Mouse (Mus musculus) spleen, adult 2 months (tissue): ENCODE data around the gene Rab43. TPM values are rescaled to one million over a fixed set of nuclear protein-coding genes. Genes with fewer than 3 reads are reported as not detected.

Experiments
- DNase-seq, 2 experiments: peaks; one replicate each; pipeline versions ENCODE4 v3.0.0 to v3.0.0-alpha.2; 2012 to 2021; ENCODE audit warnings: low spot score in 2 of 2, low read depth in 1 of 2
- H3K27ac ChIP-seq: fragments of 200-500 bp; 2 replicates; pipeline ENCODE4 v1.5.1; 2012; ENCODE audit warnings: low read length, inconsistent platforms; ENCODE audit not compliant: insufficient read depth
- H3K27me3 ChIP-seq: fragments of 200-500 bp; 2 replicates; pipeline ENCODE4 v1.6.1; 2012; ENCODE audit warnings: mild to moderate bottlenecking, moderate library complexity, low read length, inconsistent platforms; ENCODE audit not compliant: control insufficient read depth, insufficient read depth
- H3K36me3 ChIP-seq: fragments of 200-500 bp; 2 replicates; pipeline ENCODE4 v1.6.1; 2012; ENCODE audit warnings: mild to moderate bottlenecking, low read length, inconsistent platforms; ENCODE audit not compliant: control insufficient read depth, insufficient read depth
- H3K4me1 ChIP-seq: fragments of 200-500 bp; 2 replicates; pipeline ENCODE4 v1.6.1; 2011; ENCODE audit warnings: inconsistent platforms; ENCODE audit not compliant: control insufficient read depth, insufficient read depth, insufficient read length
- H3K4me3 ChIP-seq: fragments of 200-500 bp; 2 replicates; pipeline ENCODE4 v1.5.1; 2011; ENCODE audit warnings: mild to moderate bottlenecking, inconsistent platforms; ENCODE audit not compliant: insufficient read depth, insufficient read length; ENCODE audit errors: extremely low read depth
- CTCF ChIP-seq: fragments of 200-500 bp; IDR thresholded peaks from 2 replicates; pipeline ENCODE4 v1.5.1; 2011; ENCODE audit warnings: mild to moderate bottlenecking, inconsistent platforms; ENCODE audit not compliant: insufficient read depth, insufficient read length, insufficient replicate concordance; ENCODE audit errors: extremely low read depth
- POLR2A ChIP-seq: fragments of 200-500 bp; IDR thresholded peaks from 2 replicates; pipeline ENCODE4 v1.6.1; 2011; ENCODE audit warnings: low read depth, low read length, inconsistent platforms
- WGBS: fragments of 180-500 bp; shearing (Covaris S2); methylation state at CpG from one replicate; pipeline ENCODE4 v1.1.7; 2018; 5-methylcytosine and 5-hydroxymethylcytosine counted together
- polyA plus RNA-seq: library from polyadenylated mRNA; depleted of rRNA; stranded (reverse); fragments of >200 nt; gene quantifications from 2 replicates; pipeline ENCODE4 v1.2.3, GENCODE M21; 2012

The Rab43 gene
- polyA plus RNA-seq, 1 experiment = 102 TPM

DNA sequence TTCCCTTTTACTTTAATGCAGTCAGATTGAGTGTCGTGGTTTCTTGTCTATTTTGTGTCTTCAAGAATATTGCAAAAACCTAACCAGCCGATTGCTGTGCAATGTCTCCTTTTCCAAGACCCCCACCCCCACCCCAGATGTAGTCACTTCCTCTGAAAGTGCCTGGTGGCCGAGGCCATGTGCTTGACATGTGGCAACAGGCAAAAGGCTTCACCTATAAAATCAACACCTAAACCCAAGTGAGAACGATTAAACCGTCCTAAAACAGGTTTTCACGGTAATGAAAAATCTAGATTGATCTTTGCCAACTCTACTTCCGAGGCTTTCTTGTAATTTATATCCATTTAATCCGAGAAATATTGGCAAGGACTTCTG lies 37.8 kb upstream of the Rab43 start:
- peak overlapping the region; percentile 98 for H3K27ac ChIP-seq

DNA sequence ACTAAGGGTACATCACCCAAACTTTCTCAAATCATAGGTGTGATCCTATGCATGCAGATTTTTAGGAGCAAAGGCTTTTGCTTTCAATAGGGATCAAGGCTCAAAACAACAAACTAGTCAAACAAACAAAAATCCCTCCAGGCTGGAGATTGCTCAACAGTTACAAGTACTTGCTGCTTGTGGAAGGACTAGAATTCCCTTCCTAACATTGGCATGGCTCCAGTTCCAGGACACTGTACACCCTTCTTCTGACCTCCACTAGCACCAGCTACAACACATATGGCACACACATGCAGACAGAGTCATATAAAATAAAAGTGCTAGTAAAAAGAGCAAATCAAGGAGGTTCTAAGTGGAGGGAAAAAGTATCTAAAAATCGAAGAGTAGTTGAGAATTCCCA lies 34.8 kb upstream of the Rab43 start:
- no peak for DNase-seq
- no peak overlapping the region for H3K4me3 ChIP-seq

More for the DNA sequence above, 37.8 kb upstream of the Rab43 start:
- no peak for TF ChIP-seq POLR2A
- no peak for TF ChIP-seq CTCF
- peaks cover 15% of the 10 kb centered on the region for H3K36me3 ChIP-seq
- peak overlapping the region; percentile 96 for H3K4me3 ChIP-seq
- WGBS = 0% methylated on average over 8 of the region's 8 CpGs
- H3K27me3 ChIP-seq = no peaks in the 10 kb centered on the region
- H3K4me1 ChIP-seq = peaks cover 3% of the 10 kb centered on the region
- peak in 1 of 2 experiments; percentile 21 for DNase-seq

DNA sequence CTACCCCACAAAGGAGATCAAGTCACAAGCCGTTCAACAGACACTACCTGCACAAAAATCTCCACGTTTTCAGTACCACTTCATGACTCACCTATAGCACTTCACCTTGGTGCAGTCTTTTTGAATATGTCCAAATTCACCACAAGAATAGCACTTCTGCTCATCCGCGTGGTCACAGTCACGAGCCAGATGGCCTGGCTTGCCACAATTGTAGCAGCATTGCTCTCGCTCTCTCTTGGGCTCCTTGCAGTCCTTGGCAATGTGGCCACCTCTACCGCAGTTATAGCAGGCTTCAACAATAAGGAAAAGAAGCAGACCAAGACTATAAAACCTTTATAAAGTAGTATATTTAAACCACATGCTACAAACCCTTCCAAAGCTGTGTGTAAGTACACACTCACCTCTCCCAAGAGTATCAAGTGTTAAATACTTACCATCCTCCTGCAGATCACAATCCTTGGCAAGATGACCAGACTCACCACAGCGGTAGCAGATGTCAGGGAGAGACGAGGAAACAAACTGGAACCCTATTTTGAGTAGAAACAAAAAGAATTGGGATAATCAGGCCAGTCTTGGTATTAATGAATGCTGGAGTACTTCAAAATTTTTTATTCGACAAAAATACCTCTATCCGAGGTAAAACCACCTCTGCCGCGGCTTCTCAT lies 33.2 kb upstream of the Rab43 start:
- TF ChIP-seq CTCF = no peak
- no peak for TF ChIP-seq POLR2A
- H3K4me1 ChIP-seq = peaks cover 3% of the 10 kb centered on the region
- 93% methylated on average over 13 of the region's 13 CpGs for WGBS
- no peak overlapping the region for H3K4me3 ChIP-seq
- no peak for DNase-seq
- peaks cover 36% of the 10 kb centered on the region for H3K36me3 ChIP-seq
- H3K27me3 ChIP-seq = no peaks in the 10 kb centered on the region
- no peak overlapping the region for H3K27ac ChIP-seq

More for the DNA sequence above, 34.8 kb upstream of the Rab43 start:
- H3K27me3 ChIP-seq = no peaks in the 10 kb centered on the region
- WGBS = 35% methylated on average over 1 of the region's 1 CpGs
- no peak overlapping the region for H3K27ac ChIP-seq
- peaks cover 3% of the 10 kb centered on the region for H3K4me1 ChIP-seq
- peaks cover 35% of the 10 kb centered on the region for H3K36me3 ChIP-seq
- TF ChIP-seq POLR2A (no peak), CTCF (no peak)

DNA sequence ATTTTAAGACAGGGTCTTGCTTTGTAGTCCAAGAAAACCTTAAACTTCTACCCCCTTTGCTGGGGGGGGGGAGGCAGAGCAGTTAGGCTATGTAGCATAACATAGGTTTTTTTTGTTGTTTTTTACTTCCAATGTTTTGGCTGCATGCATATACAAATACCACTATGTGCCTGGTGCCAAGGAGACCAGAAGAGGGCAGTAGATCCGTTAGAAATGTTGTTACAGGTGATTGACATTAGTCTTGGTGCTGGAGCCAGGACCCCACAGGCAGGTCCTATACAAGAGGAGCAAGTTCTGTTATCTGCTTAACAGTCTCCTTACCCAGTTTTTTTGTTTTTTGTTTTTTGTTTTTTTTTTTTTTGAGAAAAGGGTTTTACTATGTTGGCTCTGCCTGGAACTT lies 30.3 kb upstream of the Rab43 start:
- Histone ChIP-seq H3K4me1 (peaks cover 5% of the 10 kb centered on the region), H3K27ac (no peak overlapping the region), H3K27me3 (no peaks in the 10 kb centered on the region), H3K36me3 (peaks cover 30% of the 10 kb centered on the region), H3K4me3 (no peak overlapping the region)
- peak in 1 of 2 experiments; percentile 21 for DNase-seq
- TF ChIP-seq POLR2A (no peak), CTCF (no peak)
- WGBS = 43% methylated on average over 1 of the region's 1 CpGs

DNA sequence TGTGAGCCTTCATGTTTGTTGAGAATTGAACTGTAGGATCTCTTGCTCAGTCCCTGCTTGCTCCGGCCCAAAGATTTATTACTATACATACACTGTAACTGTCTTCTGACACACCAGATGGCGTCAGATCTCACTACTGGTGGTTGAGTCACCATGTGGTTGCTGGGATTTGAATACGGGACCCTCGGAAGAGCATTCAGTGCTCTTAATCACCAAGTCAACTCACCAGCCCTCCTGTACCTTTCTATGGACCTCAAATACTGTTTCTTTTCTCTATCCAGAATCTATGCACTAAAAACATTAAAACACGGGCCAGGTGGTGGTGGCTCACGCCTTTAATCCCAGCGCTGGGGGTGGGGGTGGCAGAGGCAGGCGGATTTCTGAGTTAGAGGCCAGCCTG lies 29.7 kb upstream of the Rab43 start:
- Histone ChIP-seq H3K4me1 (peaks cover 7% of the 10 kb centered on the region), H3K27ac (no peak overlapping the region), H3K27me3 (no peaks in the 10 kb centered on the region), H3K36me3 (peaks cover 30% of the 10 kb centered on the region), H3K4me3 (no peak overlapping the region)
- TF ChIP-seq POLR2A (no peak), CTCF (no peak)
- DNase-seq = no peak
- WGBS = 87% methylated on average over 8 of the region's 8 CpGs

DNA sequence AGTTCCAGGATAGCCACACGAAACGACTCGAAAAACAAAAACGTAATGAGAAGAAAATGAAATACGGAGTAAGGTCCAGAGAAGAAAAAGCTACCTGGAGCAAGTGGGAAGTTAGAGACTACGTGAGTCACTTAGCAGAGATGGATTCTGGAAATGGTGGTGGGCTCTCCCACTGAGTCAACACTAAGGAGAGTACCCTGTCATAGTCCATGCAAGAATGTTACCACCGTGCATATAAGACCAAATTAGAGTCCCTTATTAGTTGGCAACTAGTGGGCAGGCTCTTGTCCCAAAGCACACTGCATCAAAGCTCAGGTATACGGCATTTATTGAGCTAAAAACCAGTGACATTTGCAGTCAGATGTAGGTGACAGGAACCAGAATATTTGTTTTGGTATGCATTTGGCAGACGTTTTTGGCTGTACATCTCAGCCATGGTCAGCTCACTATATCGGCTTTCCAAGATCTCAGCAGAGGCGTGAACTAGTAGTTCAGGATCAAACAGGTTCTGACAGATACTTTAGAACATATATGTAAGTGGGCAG lies 27.9 kb upstream of the Rab43 start:
- no peak overlapping the region for H3K4me3 ChIP-seq
- no peak overlapping the region for H3K27ac ChIP-seq
- DNase-seq = no peak
- H3K27me3 ChIP-seq = no peaks in the 10 kb centered on the region
- TF ChIP-seq POLR2A (no peak), CTCF (no peak)
- 62% methylated on average over 11 of the region's 11 CpGs for WGBS
- peaks cover 25% of the 10 kb centered on the region for H3K36me3 ChIP-seq
- H3K4me1 ChIP-seq = peaks cover 7% of the 10 kb centered on the region

DNA sequence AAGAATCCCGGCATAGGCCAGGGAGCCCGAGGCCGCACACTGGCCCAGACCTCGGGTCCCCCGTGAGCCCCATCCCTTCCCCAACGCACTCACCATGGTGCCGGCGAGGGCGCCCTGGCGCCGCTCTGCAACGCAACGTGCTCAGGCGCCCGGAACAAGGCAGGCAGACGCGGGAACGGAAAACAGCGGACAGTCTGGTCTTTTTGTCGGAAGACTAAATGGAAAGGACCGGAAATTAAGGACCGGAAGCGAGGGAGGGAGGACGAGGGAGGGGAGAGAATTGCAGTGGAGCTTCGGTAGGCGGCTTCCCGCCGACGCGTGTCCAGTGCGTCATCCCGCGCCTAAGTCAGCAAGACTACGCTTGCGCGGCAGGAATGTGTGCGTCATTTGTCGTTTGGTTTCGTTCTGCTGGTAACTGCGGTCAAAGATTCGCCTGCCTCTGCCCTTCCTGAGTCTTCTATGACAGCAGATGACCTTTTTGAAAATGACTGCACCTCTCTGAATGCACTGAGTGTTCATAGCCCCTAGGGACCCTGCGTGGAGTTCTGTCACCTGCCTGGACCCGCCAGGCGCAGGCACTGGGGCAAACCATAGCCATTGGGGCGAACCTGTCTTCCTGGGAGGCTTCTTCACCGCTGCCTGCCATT lies 26.7 kb upstream of the Rab43 start, which contains the start of gene Isy1:
Gene Isy1 (minus strand): TSS at position 248 of the 647 bp plus-strand sequence.
- peak within 1 kb of the TSS; percentile 86 for H3K4me3 ChIP-seq
- peaks cover 7% of the 10 kb centered on the region for H3K4me1 ChIP-seq
- peak within 1 kb of the TSS; percentile 93 for H3K27ac ChIP-seq
- 1% methylated on average over 46 of the region's 46 CpGs for WGBS
- peak; percentile 89 to 99 for DNase-seq
- no peaks in the 10 kb centered on the region for H3K27me3 ChIP-seq
- TF ChIP-seq CTCF = no peak
- TF ChIP-seq POLR2A = no peak; the same call in 1 of the 2 replicates
- H3K36me3 ChIP-seq = peaks cover 21% of the 10 kb centered on the region
